Mouse (Mus musculus) stomach, embryonic 16.5 days (tissue): ENCODE data around the gene Fcmr. TPM values are rescaled to one million over a fixed set of nuclear protein-coding genes. Genes with fewer than 3 reads are reported as not detected.

Source experiments
- ATAC-seq: fragments of 200-750 bp; cut with Nextera tagmentation; 2 replicates; pipeline ENCODE4 v1.8.0; 2017; ENCODE audit warnings: moderate number of reproducible peaks, moderate TSS enrichment; ENCODE audit not compliant: insufficient read depth, low FRiP score
- H3K27ac ChIP-seq: fragments of 300-500 bp; sonication (generic); 2 replicates; pipeline ENCODE4 v1.5.1; 2014; ENCODE audit warnings: low read length
- H3K27me3 ChIP-seq: fragments of 300-500 bp; sonication (generic); 2 replicates; pipeline ENCODE4 v1.6.1; 2014; ENCODE audit warnings: low read length, control low read depth, mixed read lengths; ENCODE audit not compliant: control insufficient read depth, insufficient read depth
- H3K36me3 ChIP-seq: fragments of 300-500 bp; sonication (generic); 2 replicates; pipeline ENCODE4 v1.6.1; 2014; ENCODE audit warnings: low read length; ENCODE audit not compliant: control insufficient read depth, insufficient read depth
- H3K4me1 ChIP-seq: fragments of 300-500 bp; sonication (generic); 2 replicates; pipeline ENCODE4 v1.6.1; 2014; ENCODE audit warnings: low read length, control low read depth, mixed read lengths; ENCODE audit not compliant: control insufficient read depth, insufficient read depth
- H3K4me2 ChIP-seq: fragments of 300-500 bp; sonication (generic); 2 replicates; pipeline ENCODE4 v1.6.1; 2014; ENCODE audit warnings: low read depth, low read length, mixed read lengths
- H3K4me3 ChIP-seq: fragments of 300-500 bp; sonication (generic); replicated peaks from 2 replicates; pipeline ENCODE4 v1.5.1; 2014; ENCODE audit warnings: mild to moderate bottlenecking, low read length
- H3K9ac ChIP-seq: fragments of 300-500 bp; sonication (generic); 2 replicates; pipeline ENCODE4 v1.6.1; 2014; ENCODE audit warnings: low read length
- H3K9me3 ChIP-seq: fragments of 300-500 bp; sonication (generic); replicated peaks from 2 replicates; pipeline ENCODE4 v1.6.1; 2016; ENCODE audit warnings: low read length, control low read depth; ENCODE audit not compliant: control insufficient read depth
- WGBS: fragments of 180-500 bp; shearing (Covaris S2); extraction: QIAGEN DNeasy Blood & Tissue Kit; methylation state at CpG from one replicate; pipeline ENCODE4 v1.1.7; 2014; 5-methylcytosine and 5-hydroxymethylcytosine counted together
- polyA plus RNA-seq: library from polyadenylated mRNA; unstranded; fragments of >200 nt; fragmentation: Nextera tagmentation; extraction: Ambion mirVana; gene quantifications from 2 replicates; pipeline ENCODE4 v1.2.1, GENCODE M21; 2015

Fcmr gene
- polyA plus RNA-seq, 1 experiment from 2014 or later, result 0.40 TPM

- 3% methylated on average over 43 of the region's 43 CpGs for WGBS
- H3K9ac ChIP-seq, result peak overlapping the region; percentile 47; the same call in 1 of the 2 replicates
Observed at GRCm38 (mm10) chr1:130877889-130878614, 12.6 kb downstream of the Fcmr start.

GRCm38 (mm10) chr1:130879927-130880326 is 14.5 kb downstream of the Fcmr start:
- no peak overlapping the region for H3K27ac ChIP-seq
- no peak overlapping the region for H3K4me3 ChIP-seq
- no peak for ATAC-seq
- no peaks in the 10 kb centered on the region for H3K9me3 ChIP-seq
- H3K4me2 ChIP-seq, result no peak overlapping the region
- H3K36me3 ChIP-seq, result no peaks in the 10 kb centered on the region
- H3K27me3 ChIP-seq, result peaks cover 11% of the 10 kb centered on the region; the same call in 1 of the 2 replicates
- no peaks in the 10 kb centered on the region for H3K4me1 ChIP-seq
- 86% methylated on average over 7 of the region's 7 CpGs for WGBS
- H3K9ac ChIP-seq, result no peak overlapping the region

More at GRCm38 (mm10) chr1:130877889-130878614, 12.6 kb downstream of the Fcmr start:
- Histone ChIP-seq H3K36me3 (no peaks in the 10 kb centered on the region), H3K27ac (no peak overlapping the region), H3K4me2 (peak overlapping the region; percentile 74), H3K27me3 (peaks cover 11% of the 10 kb centered on the region; the same call in 1 of the 2 replicates), H3K4me3 (peak overlapping the region; percentile 44), H3K4me1 (no peaks in the 10 kb centered on the region), H3K9me3 (no peaks in the 10 kb centered on the region)
- no peak for ATAC-seq

- no peak for ATAC-seq
- H3K4me2 ChIP-seq, result no peak overlapping the region
- no peaks in the 10 kb centered on the region for H3K4me1 ChIP-seq
- H3K9me3 ChIP-seq, result no peaks in the 10 kb centered on the region
- H3K27me3 ChIP-seq, result peaks cover 5% of the 10 kb centered on the region; the same call in 1 of the 2 replicates
- no peak overlapping the region for H3K9ac ChIP-seq
- H3K36me3 ChIP-seq, result no peaks in the 10 kb centered on the region
- no peak overlapping the region for H3K27ac ChIP-seq
- H3K4me3 ChIP-seq, result no peak overlapping the region
- WGBS, result 77% methylated on average over 4 of the region's 4 CpGs
Observed at GRCm38 (mm10) chr1:130883146-130883545, 17.7 kb downstream of the Fcmr start.

GRCm38 (mm10) chr1:130887354-130887753 is 21.9 kb downstream of the Fcmr start, which contains the start of gene Il24:
Gene Il24, minus strand, starts transcription at chr1:130887454.
- H3K27ac ChIP-seq, result no peak within 1 kb of the TSS
- H3K36me3 ChIP-seq, result no peaks in the 10 kb centered on the region
- H3K9me3 ChIP-seq, result no peaks in the 10 kb centered on the region
- no peak within 1 kb of the TSS for H3K9ac ChIP-seq
- H3K27me3 ChIP-seq, result no peaks in the 10 kb centered on the region
- H3K4me3 ChIP-seq, result no peak within 1 kb of the TSS
- no peak for ATAC-seq
- no peaks in the 10 kb centered on the region for H3K4me1 ChIP-seq
- H3K4me2 ChIP-seq, result no peak within 1 kb of the TSS

- Histone ChIP-seq H3K27ac (no peak overlapping the region), H3K9ac (no peak overlapping the region), H3K4me1 (no peaks in the 10 kb centered on the region), H3K9me3 (no peaks in the 10 kb centered on the region), H3K27me3 (no peaks in the 10 kb centered on the region), H3K36me3 (no peaks in the 10 kb centered on the region), H3K4me2 (no peak overlapping the region), H3K4me3 (no peak overlapping the region)
- 50% methylated on average over 1 of the region's 1 CpGs for WGBS
- ATAC-seq, result 0 out of 2 replicates have a peak, but pooled peaks have one; percentile 37
Observed at GRCm38 (mm10) chr1:130892446-130892845, 27.0 kb downstream of the Fcmr start.

GRCm38 (mm10) chr1:130893329-130894040 is 28.0 kb downstream of the Fcmr start:
- Histone ChIP-seq H3K27ac (no peak overlapping the region), H3K9ac (no peak overlapping the region), H3K27me3 (no peaks in the 10 kb centered on the region), H3K9me3 (no peaks in the 10 kb centered on the region), H3K4me1 (no peaks in the 10 kb centered on the region), H3K4me2 (no peak overlapping the region), H3K36me3 (no peaks in the 10 kb centered on the region), H3K4me3 (no peak overlapping the region)
- WGBS, result 69% methylated on average over 9 of the region's 9 CpGs
- ATAC-seq, result no peak

GRCm38 (mm10) chr1:130894468-130894867 is 29.0 kb downstream of the Fcmr start:
- no peak for ATAC-seq
- no peaks in the 10 kb centered on the region for H3K27me3 ChIP-seq
- H3K4me3 ChIP-seq, result no peak overlapping the region
- H3K36me3 ChIP-seq, result no peaks in the 10 kb centered on the region
- 60% methylated on average over 6 of the region's 6 CpGs for WGBS
- H3K27ac ChIP-seq, result no peak overlapping the region
- no peak overlapping the region for H3K4me2 ChIP-seq
- no peaks in the 10 kb centered on the region for H3K4me1 ChIP-seq
- no peaks in the 10 kb centered on the region for H3K9me3 ChIP-seq
- H3K9ac ChIP-seq, result no peak overlapping the region

- no peak overlapping the region for H3K9ac ChIP-seq
- no peaks in the 10 kb centered on the region for H3K27me3 ChIP-seq
- no peaks in the 10 kb centered on the region for H3K9me3 ChIP-seq
- H3K4me3 ChIP-seq, result no peak overlapping the region
- no peak for ATAC-seq
- H3K4me2 ChIP-seq, result no peak overlapping the region
- H3K4me1 ChIP-seq, result no peaks in the 10 kb centered on the region
- 63% methylated on average over 7 of the region's 7 CpGs for WGBS
- H3K27ac ChIP-seq, result no peak overlapping the region
- no peaks in the 10 kb centered on the region for H3K36me3 ChIP-seq
Observed at GRCm38 (mm10) chr1:130902505-130902904, 37.0 kb downstream of the Fcmr start.

- Histone ChIP-seq H3K27ac (no peak within 1 kb of the TSS), H3K4me3 (no peak within 1 kb of the TSS), H3K4me2 (no peak within 1 kb of the TSS), H3K36me3 (no peaks in the 10 kb centered on the region), H3K4me1 (no peaks in the 10 kb centered on the region), H3K9ac (no peak within 1 kb of the TSS), H3K9me3 (no peaks in the 10 kb centered on the region), H3K27me3 (no peaks in the 10 kb centered on the region)
- 85% methylated on average over 12 of the region's 12 CpGs for WGBS
- no peak for ATAC-seq
Observed at GRCm38 (mm10) chr1:130911401-130912010, 46.0 kb downstream of the Fcmr start, which contains the start of gene Il20. Gene Il20, minus strand, starts transcription at chr1:130911451.
